Mouse (Mus musculus) left cerebral cortex, adult 11 months (tissue): ENCODE results near the gene Ppp3ca.

Experiments used
- DNase-seq: peaks from one replicate; pipeline ENCODE4 v3.0.0; 2022; ENCODE audit warnings: low spot score

The Ppp3ca gene

DNA sequence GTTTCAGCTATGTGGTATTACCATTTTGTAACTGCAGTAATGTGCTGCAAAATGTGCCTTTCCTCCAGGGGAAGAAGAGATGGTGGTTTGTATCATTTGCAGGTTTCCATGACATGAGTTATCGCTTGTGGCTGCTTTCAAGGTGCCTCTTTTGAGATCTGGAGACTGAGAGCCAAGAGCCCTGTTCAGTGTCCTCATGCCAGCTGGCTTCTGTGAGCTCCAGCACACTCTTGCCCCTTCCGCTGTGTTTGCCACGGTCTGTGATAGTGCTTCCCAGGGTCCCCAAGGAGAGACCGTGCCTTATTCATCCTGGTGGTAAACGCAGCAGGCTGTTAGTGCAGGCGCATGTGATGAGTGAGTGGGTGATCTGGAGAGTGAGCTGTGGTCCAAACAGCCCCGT lies 247.2 kb downstream of the Ppp3ca start:
- DNase-seq: no peak

DNA sequence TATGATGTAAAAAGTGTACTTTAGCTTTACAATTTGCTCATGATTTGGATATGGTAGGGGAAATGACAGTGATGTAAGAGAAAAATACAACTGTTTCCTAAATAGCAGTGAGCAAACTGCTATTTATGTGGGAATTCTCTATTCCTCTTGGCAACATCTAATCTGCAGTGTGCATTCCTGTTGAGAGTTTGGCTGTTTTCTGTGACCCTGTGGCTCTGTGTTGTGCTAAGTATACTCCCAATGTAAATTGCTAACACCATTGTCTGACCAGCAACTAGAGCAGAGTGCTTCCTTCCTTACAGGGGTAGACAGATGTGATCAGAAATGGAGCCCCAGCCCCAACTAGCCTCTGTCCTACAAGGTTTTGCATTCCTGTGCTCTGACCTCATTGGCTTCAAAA lies 263.1 kb downstream of the Ppp3ca start:
- DNase-seq: no peak

DNA sequence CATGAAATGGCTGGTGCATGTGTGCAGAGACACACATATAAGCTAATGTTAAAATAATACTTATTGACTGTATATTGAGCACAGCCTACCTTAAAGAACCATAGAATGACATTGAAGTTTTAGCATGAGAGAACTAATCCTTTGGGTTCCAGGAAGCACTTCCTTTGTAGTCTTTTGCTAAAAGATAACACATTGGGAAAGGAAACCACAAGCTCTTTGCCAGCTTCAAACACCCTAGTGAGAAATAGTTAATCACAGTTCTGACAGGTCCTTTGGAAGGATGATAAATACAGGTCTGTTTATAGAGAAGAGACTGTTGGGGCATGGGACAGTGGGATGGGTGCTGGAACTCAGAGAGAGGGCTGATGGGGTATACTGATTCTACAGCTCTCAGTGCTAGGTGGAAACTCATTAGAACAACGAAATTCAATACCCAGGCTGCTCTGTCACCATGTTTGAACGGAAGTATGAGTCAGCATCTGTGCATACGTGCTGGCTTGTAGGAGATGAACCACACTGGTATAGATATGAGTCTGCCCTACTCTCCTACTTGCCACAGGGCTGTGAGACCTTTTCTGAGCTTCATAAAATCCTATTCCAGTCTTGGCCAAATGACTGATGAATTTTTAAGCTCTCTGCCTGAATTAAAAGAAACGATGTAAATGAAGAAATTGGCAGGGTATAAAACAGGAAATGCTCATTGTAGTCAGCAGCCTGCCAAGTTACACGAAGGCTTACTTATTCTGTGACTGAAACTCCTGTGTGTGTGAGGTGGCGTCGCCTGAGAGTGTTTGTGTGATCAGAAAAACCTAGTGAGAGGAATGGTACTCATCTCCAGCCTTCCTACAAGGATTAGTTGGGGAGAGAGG lies 271.0 kb downstream of the Ppp3ca start:
- DNase-seq: no peak

DNA sequence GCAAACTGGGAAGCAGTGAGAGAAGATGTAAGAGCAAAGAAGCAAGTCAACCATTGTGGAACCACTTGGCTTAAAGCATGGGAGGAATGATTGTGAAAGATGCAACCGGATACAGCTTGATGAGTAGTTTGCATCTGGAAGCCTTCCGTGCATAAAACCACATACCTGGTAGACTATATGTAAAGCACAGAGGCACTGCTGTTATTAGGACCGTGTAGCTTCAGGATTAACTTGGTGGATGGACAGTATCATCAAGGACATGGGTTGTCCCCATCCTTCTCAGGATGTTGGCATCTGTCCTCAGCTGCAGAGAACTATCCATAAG lies 271.6 kb downstream of the Ppp3ca start:
- DNase-seq: no peak

DNA sequence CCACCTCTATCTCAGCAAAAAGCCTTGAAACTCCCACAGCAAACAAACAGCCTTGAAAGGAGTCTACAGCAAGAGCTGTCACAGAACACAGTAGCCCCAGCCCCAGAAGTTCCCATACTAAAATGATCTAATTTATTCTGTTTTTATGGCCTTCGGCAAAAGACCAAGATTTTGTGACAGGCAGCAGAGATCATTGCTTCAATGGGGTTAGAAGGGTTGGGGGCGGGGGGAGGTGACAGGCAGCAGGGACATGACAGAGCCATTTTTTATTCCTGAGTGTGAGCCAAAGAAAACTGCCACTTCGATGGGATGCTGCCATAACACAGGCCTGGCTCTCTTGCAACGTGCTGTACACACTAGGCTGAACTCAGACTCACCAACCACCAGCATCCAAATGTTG lies 275.6 kb downstream of the Ppp3ca start:
- DNase-seq: no peak

DNA sequence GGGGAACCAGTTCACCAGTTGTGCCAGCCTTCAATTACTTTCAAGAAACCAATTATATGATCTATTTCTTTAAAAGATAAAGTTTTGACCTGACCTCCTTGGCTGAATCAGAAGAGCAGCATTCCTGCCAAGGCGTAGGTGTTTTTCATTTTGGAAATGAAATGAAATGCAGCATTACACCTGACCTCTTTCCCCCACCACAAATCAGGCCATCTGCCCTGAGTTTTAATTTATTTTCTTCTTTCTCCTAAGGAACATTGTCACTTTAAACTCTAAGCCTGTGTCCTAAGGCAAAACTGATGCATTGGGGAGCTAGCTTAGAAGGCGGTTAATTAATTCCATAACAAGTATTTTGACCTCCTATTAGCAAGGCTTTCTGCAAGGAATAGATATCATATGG lies 276.7 kb downstream of the Ppp3ca start:
- no peak for DNase-seq

DNA sequence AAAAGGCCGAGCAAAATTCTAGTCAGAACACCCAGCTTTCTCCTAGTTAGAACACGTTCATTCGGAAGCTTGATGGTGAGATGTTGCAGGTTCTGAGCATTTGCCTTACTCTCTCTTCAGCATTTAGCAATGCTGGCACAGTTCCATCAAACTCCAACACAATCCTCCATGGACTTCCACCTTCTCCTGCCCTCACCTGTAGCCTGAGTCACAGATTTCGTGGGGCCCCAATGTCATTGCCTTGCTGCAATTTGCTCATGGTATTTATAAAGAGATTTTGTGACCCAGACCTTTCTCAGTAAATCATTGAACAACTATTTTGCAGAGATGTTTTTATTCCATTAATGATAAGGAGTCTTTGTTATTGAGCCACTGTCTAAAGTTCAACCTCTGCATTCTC lies 278.2 kb downstream of the Ppp3ca start:
- DNase-seq: no peak

DNA sequence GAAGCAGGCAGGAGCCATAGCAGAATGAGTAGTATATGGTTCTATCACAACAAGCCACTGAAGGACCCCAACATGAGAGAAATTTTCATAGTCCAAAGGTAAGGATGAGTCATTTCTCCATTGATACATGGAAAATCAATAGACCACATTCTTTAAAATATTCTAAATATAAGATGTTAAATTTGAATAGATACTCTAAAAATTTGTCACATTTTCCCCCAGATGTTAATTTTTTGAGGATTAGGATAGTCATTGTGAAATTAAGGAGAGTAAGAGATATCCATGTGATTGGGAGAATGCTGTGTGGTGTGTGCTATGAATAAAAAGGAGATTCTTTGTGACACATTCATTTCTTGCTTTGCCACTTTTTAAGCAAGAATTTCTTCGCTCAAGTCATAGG lies 281.9 kb downstream of the Ppp3ca start:
- no peak for DNase-seq

DNA sequence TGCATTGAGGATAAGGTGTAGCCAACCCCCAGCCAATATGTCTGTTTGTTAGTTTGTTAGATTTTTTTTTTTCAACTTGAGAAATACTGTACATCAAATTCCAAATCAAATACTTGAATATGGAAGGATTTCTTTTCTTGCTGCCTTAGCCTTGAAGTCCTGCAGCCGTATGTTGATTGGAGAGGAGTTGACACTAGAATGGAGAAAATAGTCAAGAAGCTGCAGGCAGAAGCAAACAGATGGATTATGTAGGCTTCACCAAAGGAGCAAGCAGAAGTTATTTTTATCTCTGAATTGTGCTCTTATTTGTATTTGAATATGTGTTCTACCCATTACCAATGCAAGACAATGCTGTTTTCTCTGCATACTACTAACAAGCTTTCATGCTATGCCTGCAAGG lies 282.9 kb downstream of the Ppp3ca start:
- DNase-seq: no peak

DNA sequence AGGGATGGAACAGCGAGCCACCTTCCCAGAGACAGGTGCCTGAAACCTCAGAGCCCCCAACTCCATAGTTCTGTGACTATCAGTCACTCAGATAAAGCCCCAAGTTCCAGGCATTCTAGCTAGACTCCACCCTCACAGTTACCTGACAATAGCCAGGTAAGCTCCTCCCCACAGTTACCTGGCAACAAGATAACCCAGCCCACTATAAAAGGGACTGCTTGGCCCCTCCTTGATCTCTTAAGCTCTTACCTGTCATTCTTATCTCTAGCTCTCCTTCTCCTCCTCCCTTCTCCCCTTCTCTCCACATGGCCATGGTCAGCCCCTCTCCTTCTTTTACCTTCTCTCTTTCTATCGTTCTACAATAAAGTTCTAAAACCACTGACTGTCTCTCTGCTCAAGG lies 285.1 kb downstream of the Ppp3ca start:
- no peak for DNase-seq

DNA sequence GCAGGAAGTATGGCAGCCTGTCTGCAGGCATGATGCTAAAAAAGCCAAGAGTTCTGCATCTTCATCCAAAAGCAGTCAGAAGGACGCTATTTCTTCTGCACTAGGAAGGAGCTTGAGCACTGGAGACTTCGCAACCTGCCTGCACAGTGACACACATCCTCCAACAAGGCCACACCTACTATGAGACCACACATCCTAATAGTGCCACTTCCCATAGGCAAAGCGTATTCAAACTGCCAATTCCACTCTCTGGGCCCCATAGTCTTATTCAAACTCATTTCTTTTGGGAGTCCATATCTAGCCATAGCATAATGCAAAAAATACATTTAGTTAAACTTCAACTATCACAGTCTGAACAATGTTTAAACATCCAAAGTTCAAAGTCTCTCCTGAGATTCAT lies 290.4 kb downstream of the Ppp3ca start:
- DNase-seq: no peak

DNA sequence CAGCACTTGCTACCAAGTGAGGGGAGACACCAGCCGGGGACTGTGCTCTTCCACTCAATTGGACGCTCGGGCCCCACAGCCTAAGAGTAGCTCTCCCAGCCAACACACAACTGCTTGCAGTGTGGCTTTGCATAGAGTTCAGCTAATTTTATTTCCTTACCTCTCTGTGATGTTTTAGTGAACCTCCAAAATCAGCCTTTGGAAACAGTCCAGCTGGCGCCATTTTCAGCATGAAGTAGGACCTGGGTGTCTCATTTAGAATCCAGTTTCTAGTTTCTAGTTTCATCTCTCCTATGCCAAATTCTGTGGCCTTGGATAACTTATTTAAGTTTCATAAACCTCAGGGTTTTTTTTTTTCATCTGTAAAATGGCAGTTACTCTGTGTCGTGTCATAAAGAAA lies 296.9 kb downstream of the Ppp3ca start:
- DNase-seq: no peak

DNA sequence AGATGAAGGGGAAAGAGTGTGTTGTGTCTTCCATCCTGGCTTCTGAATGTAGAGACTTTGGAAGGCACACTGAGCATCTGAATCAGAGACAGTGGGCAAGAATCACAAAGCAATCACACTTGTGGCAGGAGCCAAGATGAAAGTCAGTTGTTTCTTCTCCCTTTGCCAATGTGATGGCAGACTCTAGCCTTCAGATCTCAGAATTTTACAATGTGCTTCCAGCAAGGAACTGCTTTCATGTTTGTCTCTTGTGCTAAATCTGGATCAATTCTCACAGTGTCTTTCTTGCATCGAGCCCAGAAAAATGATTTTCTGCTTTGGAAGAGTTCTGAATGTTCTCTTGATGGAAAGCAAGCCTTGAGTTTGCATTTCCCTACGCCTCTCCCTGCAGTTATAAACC lies 297.6 kb downstream of the Ppp3ca start:
- DNase-seq: no peak

DNA sequence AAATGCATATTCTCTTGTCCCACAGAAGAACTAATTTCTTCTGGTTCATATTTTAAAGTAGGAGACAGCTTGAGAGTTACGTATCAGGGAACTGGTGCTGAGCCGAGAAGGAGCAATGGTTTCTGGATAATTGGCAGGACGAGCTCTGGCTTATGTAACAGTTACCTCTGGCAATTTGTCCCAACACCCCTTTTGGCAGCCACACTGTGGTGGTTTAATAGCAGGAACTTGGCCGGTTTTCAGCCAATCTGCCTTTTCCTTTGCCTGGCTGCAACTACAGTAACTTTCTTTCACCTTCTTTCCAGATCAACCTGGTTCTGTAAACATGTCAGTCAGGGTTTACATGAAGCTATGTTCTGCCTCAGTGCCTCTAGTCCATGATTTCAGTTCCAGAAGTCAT lies 299.9 kb downstream of the Ppp3ca start:
- no peak for DNase-seq

DNA sequence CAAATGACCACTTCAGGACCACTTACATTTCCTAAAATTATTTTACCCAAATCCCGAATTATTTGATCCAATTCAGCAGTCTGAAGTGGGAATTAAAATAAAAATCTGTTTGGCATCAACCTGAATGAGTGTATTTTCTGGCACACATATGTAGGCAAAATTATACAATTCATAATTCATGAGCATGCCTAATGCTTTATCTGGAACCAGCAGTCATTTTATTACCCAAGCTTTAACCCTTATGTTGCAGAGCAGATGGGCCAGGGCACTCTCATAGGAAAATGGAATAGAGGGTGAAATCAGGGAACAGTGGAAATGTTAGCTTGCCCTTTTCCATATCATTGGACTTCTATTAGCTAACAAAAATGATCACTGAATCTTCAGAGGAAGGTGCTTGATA lies 307.9 kb downstream of the Ppp3ca start:
- DNase-seq: no peak

DNA sequence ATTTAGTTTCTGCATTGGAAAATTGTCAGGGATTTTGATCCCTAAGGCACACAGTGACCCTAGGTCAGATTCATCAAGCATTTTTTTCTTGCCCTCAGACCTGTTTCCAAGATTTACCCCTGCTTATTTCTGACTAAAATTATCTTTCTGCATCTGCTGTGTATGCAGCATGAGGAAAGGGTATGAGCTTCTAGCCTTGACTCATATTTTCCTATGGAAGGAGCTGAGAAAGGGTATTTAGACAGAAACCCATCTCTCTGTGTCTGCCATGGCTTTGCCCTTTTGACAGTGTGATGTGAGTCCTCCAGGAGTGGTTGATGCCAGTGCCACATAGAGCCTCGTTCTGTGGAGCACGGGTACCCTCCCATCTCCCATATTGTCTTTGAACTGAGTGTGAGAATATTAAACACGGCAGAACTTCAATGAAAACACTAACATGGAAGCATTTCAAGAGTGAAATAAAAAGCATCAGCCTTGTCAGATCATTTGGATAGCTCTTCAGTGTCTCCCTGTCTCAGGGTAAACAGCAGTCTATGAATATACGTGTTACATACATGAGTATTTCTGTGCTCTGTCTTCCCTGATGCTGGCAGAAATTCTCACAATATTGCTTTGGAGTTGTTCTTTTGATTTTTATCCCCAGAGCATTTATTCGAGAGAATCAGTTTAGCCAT lies 311.1 kb downstream of the Ppp3ca start:
- no peak for DNase-seq

DNA sequence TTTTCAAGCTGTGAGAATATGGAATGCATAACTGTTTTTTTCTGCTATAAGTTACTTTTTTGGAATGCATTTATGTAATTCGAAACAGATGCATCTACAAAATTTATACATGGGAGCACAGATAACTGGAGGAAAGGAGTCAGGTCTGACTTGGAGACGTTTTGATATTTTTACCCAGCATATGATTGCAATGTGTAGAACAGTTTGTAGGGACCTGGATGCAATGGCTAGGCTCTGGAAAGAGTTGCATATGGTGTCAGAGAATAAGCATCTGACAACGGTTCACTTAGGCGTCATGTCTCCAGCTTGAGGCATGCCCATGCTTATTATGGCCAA lies 311.6 kb downstream of the Ppp3ca start:
- no peak for DNase-seq

DNA sequence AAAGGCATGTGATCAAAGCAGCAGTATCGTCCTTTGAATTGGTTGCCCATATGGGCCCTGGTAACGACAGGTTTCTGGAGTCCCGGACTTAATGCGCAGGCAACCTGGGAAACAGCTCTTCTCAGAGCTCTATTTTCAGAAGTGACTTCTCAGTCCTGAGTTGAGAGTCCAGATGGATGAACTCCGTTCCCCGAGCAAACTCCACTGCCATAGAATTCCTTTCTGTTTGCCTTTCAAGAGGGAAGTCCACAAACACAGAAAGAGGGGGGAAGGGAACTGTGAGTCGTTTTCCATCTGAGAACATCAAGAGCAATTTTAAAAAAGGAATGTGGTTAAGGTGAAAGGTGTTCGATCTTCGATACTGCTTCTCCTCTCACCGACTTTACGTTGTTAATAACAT lies 312.1 kb downstream of the Ppp3ca start:
- DNase-seq: no peak

DNA sequence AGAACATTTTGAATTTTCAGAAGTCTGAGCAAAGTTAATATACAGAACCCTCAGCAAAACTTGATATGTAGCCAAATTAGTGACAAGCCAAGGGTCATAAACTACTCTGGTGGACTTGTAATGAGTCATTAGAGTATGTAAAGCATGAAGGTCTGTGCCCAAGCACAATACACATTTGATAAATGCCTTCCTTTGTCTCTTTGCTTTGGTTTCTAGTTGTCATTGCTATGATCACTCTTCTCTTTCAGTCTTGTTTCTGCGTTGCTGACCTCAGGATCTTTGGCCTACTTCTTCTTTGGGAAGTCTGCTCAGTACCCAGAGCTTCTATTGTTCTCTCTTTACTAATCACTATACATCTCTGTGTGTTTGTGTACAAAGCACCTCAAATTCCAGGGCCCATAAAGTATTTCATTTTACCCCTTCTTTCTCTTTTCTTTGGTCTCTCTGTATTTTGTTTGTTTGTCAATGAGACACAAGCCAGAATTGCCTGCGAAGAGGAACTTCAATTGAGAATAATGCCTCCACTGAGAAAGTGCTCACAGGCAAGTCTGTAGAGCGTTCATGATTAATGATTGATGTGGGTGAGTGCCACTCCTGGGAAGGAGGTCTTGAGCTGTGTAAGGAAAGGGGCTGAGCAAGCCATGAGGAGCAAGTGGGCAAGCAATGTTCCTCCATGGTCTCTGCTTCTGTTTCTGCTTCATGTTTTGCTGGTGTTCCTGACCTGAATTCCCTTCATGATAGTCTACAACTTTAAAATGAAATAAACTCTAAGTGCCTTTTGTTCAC lies 316.4 kb downstream of the Ppp3ca start:
- no peak for DNase-seq
